Mouse (Mus musculus) neutrophil, adult 65 days (primary cell): ENCODE measurements around the gene Tmem43. TPM values are rescaled to one million over a fixed set of nuclear protein-coding genes. Genes with fewer than 3 reads are reported as not detected.

ENCODE experiments used
- total RNA-seq: library from RNA; stranded (reverse); gene quantifications from 2 replicates; pipeline ENCODE4 v1.2.4, GENCODE M21; 2023

Gene Tmem43
- total RNA-seq = 156 and 174 TPM in 2 replicates

DNA sequence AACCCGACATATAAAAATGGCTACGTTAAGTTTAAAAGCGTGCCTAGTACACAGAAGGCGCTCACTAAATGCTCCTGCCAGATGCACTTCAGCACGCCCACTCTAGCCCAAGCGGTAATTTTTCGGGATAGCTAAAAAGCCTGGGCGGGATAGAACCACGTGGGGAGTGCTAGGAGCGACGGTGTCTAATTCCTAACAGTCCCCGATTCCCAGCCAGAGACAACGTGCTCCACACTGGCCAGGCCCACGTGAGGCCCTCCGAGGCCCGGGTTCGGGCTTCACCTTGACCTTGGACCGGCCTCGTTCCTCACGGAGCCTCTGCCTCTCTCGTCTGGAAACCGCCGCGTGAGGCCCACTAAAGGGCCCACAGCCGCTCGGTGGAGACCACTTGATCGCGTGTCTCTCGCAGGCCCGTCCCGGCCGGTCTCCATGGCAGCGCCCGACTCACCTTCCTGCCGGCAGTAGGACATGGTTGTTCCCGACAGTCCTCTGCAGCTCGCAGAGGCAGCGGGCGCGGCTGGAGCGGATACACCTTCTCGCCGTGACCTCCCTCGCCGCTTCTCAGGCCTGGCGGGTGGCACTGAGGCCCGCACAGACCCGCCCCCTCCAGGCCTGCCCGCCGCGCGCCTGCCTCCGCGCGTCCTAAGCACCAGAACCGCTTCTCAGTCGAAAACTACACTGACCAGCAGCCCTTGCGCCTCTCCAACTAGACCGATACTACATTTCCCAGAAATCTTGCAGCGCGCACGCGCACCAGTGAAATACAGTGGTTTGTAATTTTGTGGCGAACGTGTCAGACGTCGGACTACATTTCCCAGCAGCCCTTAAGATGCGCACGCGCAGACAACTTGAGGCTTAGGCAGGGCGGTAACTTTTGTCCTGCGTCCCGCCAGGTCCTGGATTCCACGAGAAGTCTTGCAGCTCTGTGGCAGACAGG, at the start of gene Tmem43, which contains the start of gene Chchd4:
Gene Tmem43 (plus strand): TSS at position 836 of the 937 bp plus-strand sequence.
Gene Chchd4 (minus strand): TSS at position 679 of the 937 bp plus-strand sequence.

DNA sequence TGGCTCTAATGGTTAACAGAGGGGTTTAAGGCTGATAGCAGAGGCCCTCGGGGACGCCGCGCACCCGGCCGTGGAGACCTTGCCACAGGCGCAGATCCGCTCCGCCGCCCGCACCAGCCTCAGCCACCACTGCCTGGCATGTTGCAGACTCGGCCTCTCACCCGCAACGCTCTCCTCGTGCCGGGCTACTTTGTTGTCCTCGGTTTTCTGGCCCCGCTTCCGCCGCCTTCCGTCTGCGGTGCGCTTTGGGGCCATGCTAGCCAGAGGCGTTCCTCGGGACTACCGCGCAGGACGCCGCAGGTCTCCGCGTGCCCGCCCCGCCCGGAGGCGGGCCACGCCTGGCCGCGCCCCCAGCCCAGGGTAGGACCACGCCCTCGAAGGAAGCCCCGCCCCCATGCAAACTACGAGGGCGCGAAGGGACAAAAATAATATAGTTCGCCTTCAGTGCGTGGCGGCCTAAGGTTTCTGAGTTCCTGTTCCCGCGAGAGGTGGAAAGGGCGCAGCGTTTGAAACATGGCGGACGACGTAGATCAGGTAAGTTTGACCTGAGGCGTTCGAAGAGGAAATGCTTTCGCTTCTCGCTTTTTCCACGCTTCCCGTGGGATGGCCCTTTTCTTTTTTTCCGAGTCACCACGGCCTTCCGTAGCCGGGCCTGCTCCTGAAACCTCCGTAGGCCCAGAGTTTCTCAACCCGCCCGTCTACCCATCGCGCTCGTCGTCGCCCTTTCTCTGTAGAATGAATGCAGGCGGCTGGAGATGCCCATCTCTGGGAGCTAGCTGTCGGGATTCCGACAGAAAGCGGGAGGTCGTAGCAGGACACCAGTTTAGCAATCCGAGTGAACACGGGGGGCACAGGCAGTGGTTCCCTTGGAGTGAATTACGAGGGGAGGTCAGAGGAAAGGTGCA, 42.3 kb downstream of the Tmem43 start, which contains the start of the genes Xpc and Lsm3:
Gene Xpc (minus strand): TSS at position 344 of the 905 bp plus-strand sequence.
Gene Lsm3 (plus strand): TSS at position 384 of the 905 bp plus-strand sequence.

Other genes starting within 250 kb of the Tmem43 start
- not detected in 2 replicates for gene Wnt7a, start 62.3 kb upstream of the Tmem43 start, total RNA-seq
- gene Chchd4, start 157 bp upstream of the Tmem43 start, total RNA-seq = 4.0 and 4.2 TPM in 2 replicates
- 24.2 and 27.3 TPM in 2 replicates for gene Xpc, start 42.2 kb downstream of the Tmem43 start, total RNA-seq
- gene Lsm3, start 42.2 kb downstream of the Tmem43 start, total RNA-seq = 44.2 and 48.5 TPM in 2 replicates
- 265 and 342 TPM in 2 replicates for gene Slc6a6, start 210.3 kb downstream of the Tmem43 start, total RNA-seq